Mouse (Mus musculus) monocyte, adult 2 months (primary cell): ENCODE measurements around the gene Abcb1a.

Experiments
- DNase-seq, 2 experiments: peaks; one replicate each; pipeline ENCODE4 v3.0.0; 2022; ENCODE audit warnings: low spot score in 2 of 2, low read depth in 1 of 2

Gene Abcb1a

GRCm38 (mm10) chr5:8659911-8660737 is at the start of gene Abcb1a:
Gene Abcb1a (plus strand): TSS chr5:8660077.
- peak in 1 of 2 experiments; percentile 12 for DNase-seq

GRCm38 (mm10) chr5:8622071-8622595 is 37.7 kb upstream of the Abcb1a start:
- DNase-seq: no peak

- DNase-seq: peak in 1 of 2 experiments; percentile 53
Observed at GRCm38 (mm10) chr5:8622596-8623231, 37.2 kb upstream of the Abcb1a start, which contains the start of gene Rundc3b. Gene Rundc3b (minus strand): TSS chr5:8622952.

GRCm38 (mm10) chr5:8632901-8633300 is 27.0 kb upstream of the Abcb1a start:
- DNase-seq: no peak

GRCm38 (mm10) chr5:8634489-8634975 is 25.3 kb upstream of the Abcb1a start:
- DNase-seq: no peak

GRCm38 (mm10) chr5:8648300-8648699 is 11.6 kb upstream of the Abcb1a start:
- no peak for DNase-seq

GRCm38 (mm10) chr5:8648774-8649173 is 11.1 kb upstream of the Abcb1a start:
- no peak for DNase-seq

GRCm38 (mm10) chr5:8652085-8652484 is 7.8 kb upstream of the Abcb1a start:
- no peak for DNase-seq

- no peak for DNase-seq
Observed at GRCm38 (mm10) chr5:8660738-8661151, 868 bp downstream of the Abcb1a start.

GRCm38 (mm10) chr5:8664678-8665077 is 4.8 kb downstream of the Abcb1a start:
- DNase-seq: no peak

- DNase-seq: no peak
Observed at GRCm38 (mm10) chr5:8667758-8668474, 8.0 kb downstream of the Abcb1a start.

GRCm38 (mm10) chr5:8669606-8670005 is 9.7 kb downstream of the Abcb1a start:
- no peak for DNase-seq

GRCm38 (mm10) chr5:8675262-8675951 is 15.5 kb downstream of the Abcb1a start:
- DNase-seq: no peak

- no peak for DNase-seq
Observed at GRCm38 (mm10) chr5:8675952-8676262, 16.0 kb downstream of the Abcb1a start.

GRCm38 (mm10) chr5:8681166-8681565 is 21.3 kb downstream of the Abcb1a start:
- no peak for DNase-seq

- no peak for DNase-seq
Observed at GRCm38 (mm10) chr5:8683686-8684085, 23.8 kb downstream of the Abcb1a start.

GRCm38 (mm10) chr5:8686071-8686470 is 26.2 kb downstream of the Abcb1a start:
- DNase-seq: no peak

- DNase-seq: no peak
Observed at GRCm38 (mm10) chr5:8687550-8687949, 27.7 kb downstream of the Abcb1a start.

GRCm38 (mm10) chr5:8716061-8716460 is 56.2 kb downstream of the Abcb1a start:
- DNase-seq: no peak

- DNase-seq: no peak
Observed at GRCm38 (mm10) chr5:8719556-8719955, 59.7 kb downstream of the Abcb1a start.

GRCm38 (mm10) chr5:8722224-8722623 is 62.3 kb downstream of the Abcb1a start:
- no peak for DNase-seq
